Mouse (Mus musculus): ENCODE results near the gene Slc9a5. TPM values are rescaled to one million over a fixed set of nuclear protein-coding genes. Genes with fewer than 3 reads are reported as not detected.

The Slc9a5 gene
- polyA plus RNA-seq, 1 experiment from 2014 or later: 7.3 TPM

DNA sequence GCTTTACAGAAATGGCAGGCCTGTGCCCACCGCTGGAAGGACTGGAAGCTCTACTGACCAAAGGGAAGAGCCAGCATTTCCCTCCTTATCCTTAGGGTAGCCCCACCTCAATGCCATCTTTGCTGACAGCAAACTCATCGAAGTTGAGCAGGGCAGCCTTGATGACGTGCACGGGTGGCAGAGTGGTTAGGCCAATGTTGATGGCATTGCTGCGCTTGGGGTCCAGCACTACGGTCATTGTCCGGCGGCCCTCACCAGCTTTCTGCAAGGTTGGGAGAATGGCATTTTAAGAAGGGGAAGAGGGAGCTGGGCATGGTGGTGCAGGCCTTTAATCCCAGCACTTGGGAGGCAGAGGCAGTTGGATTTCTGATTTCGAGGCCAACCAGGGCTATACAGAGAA is 16.7 kb upstream of the Slc9a5 start:
- no peak overlapping the region for H3K27ac ChIP-seq
- no peak overlapping the region for H3K9ac ChIP-seq
- no peak overlapping the region for H3K4me3 ChIP-seq
- WGBS: 96% methylated on average over 9 of the region's 9 CpGs
- ATAC-seq (ENCODE audit: low FRiP score): no peak
- H3K27me3 ChIP-seq: no peaks in the 10 kb centered on the region
- no peak overlapping the region for H3K4me2 ChIP-seq
- peaks cover 70% of the 10 kb centered on the region for H3K36me3 ChIP-seq
- H3K9me3 ChIP-seq: no peaks in the 10 kb centered on the region
- peaks cover 13% of the 10 kb centered on the region for H3K4me1 ChIP-seq (replicated peaks)

DNA sequence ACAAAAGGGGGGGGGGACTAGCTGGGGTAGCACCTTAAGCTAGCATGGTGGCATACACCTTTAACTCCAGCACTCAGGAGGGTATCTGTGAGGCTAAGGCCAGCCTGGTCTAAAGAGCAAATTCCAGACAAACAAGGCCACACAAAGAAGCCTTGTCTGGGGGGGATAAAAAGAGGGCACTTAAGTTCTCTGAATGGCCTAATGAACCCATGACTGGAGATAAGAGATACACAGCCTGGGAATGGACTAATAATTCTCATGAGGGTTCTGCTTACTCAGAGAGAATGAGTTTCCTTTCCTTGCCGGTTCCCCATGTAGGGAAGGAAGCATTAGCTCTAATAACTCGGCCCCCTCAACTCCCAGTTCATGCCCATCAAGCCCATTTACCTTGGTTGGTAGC is 16.1 kb upstream of the Slc9a5 start:
- peaks cover 3% of the 10 kb centered on the region; the same call in 1 of the 2 replicates for H3K27me3 ChIP-seq
- peaks cover 70% of the 10 kb centered on the region for H3K36me3 ChIP-seq
- H3K9ac ChIP-seq: no peak overlapping the region
- H3K27ac ChIP-seq: no peak overlapping the region
- H3K4me2 ChIP-seq: no peak overlapping the region
- H3K9me3 ChIP-seq: no peaks in the 10 kb centered on the region
- WGBS: 84% methylated on average over 2 of the region's 2 CpGs
- peaks cover 7% of the 10 kb centered on the region for H3K4me1 ChIP-seq (replicated peaks)
- ATAC-seq (ENCODE audit: low FRiP score): no peak
- no peak overlapping the region for H3K4me3 ChIP-seq

DNA sequence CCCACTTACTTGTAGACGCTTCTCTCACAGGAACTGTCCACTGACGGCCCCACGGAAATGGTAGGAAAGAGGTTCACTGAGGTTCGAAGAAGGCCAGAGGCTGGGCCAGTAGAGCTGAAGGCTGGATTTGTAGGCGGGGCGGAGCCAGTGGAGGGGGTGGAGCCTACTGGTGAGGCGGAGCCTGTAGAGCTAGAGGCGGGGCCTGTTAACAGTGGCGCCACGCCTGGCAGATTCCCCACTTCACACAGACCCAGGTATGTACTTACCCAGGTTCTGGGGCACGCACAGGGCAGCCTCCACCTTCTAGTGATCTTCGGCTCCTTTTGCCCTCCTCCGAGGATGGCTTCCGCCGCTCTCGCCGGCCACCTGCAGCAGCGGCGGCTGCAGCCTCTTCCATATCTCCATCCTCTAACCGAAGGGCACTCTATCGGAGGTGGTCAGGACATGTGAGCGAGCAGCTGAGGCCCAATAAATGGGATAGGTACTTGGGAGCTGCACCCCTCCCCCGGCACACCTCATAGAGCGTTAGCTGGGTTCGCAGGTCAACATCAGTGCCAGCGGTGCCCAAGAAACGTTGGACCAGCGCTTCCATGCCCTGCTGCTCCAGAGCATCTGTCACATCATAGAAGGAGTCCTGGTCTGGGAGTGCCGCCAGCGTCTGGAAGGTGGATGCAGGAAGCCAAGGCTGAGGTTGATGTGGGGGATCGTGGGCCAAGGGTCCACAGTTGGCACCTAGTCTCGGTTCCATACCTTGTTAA is 12.1 kb upstream of the Slc9a5 start:
- Histone ChIP-seq H3K4me1 (replicated peaks) (peaks cover 6% of the 10 kb centered on the region; the same call in 1 of the 2 replicates), H3K27ac (no peak overlapping the region), H3K4me3 (0 out of 2 replicates have a peak overlapping the region, but pooled peaks have one; percentile 7), H3K9me3 (no peaks in the 10 kb centered on the region), H3K4me2 (peak overlapping the region; percentile 23), H3K27me3 (peaks cover 4% of the 10 kb centered on the region; the same call in 1 of the 2 replicates), H3K9ac (no peak overlapping the region), H3K36me3 (peaks cover 33% of the 10 kb centered on the region)
- 0 out of 2 replicates have a peak, but pooled peaks have one; percentile 1 for ATAC-seq (ENCODE audit: low FRiP score)
- 51% methylated on average over 32 of the region's 32 CpGs for WGBS

DNA sequence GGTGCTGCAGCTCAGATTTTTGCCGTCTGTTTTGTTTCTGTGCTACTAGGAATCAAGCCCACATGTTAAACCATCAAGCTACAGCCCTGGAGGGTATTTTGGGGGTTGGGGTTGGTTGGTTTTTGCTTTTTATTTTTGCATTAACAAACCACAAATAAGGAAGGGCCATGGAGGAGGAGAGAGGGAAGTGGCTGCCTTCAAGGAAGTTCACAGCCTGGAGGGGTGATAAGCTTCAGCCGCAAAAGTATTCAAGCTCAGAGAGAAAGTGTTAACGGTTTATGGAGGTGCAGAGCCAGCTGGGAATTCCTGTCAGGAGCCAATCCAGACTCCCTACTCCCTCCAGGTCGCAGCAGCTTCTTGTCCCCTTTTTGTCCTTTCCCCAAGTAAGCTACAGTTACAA is 9.7 kb upstream of the Slc9a5 start:
- no peak overlapping the region for H3K27ac ChIP-seq
- H3K36me3 ChIP-seq: peaks cover 13% of the 10 kb centered on the region
- H3K4me2 ChIP-seq: no peak overlapping the region
- H3K9ac ChIP-seq: no peak overlapping the region
- H3K4me3 ChIP-seq: no peak overlapping the region
- peaks cover 7% of the 10 kb centered on the region; the same call in 1 of the 2 replicates for H3K4me1 ChIP-seq (replicated peaks)
- peaks cover 4% of the 10 kb centered on the region; the same call in 1 of the 2 replicates for H3K27me3 ChIP-seq
- no peak for ATAC-seq (ENCODE audit: low FRiP score)
- 70% methylated on average over 4 of the region's 4 CpGs for WGBS
- no peaks in the 10 kb centered on the region for H3K9me3 ChIP-seq

DNA sequence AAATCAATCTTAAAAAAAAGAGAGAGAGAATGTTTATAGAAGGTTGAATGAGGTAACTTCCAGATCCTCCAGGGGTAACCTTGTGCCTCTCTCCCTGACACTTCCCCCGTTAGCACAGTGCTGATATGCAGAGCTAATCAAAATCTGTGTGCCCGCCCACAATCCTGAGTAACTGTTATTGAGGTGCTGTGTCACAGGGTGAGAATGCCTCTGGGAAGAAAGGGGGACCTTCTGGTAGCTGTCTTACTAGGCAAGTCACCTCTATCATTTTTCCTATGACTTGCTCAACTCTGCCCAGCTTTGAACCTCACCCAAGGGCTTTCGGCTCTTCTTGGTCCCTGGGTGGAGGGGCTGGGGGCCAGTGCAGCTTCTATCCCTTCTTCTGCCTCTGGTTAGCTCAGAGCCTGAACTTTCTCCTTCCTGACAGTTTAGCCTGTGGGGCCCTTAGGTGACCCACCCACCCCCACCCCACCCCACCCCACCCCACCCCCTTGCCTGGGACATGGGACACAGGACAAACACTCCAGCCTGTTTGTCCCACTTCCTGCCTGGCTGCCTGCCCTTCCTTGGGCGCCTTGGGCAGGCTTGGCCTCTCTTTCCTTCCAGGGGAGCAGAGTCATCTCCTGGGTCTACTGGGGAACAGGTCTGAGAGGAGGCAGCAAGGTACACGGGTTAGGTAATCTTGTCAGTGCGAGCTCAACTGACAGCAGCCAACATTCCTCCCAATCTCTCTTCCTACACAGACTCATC is 8.6 kb upstream of the Slc9a5 start:
- 86% methylated on average over 6 of the region's 6 CpGs for WGBS
- Histone ChIP-seq H3K4me2 (no peak overlapping the region), H3K4me3 (no peak overlapping the region), H3K27me3 (peaks cover 4% of the 10 kb centered on the region; the same call in 1 of the 2 replicates), H3K36me3 (peaks cover 4% of the 10 kb centered on the region), H3K27ac (no peak overlapping the region), H3K9ac (no peak overlapping the region; the same call in 1 of the 2 replicates), H3K4me1 (replicated peaks) (peaks cover 7% of the 10 kb centered on the region; the same call in 1 of the 2 replicates), H3K9me3 (no peaks in the 10 kb centered on the region)
- no peak for ATAC-seq (ENCODE audit: low FRiP score)

DNA sequence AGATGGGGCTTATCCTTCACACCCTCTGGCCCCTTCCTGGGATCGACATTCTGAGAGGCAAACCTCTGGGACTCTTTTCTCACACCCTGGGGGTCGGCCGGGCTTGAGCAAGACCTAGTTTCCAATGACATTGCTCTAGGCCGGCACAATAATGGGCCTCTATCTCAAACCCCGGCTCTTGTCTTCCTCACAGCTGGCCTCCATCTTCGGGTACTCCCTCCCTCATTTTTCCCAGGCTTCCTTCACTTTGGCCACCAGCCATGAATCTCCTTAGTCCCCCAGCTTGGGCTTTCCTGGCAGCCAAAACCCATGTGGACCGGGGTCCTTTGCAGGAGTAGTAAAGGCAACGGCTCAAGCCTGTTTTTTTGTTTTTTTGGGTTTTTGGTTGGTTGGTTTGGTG is 7.2 kb upstream of the Slc9a5 start:
- Histone ChIP-seq H3K9ac (no peak overlapping the region), H3K4me3 (no peak overlapping the region), H3K4me2 (no peak overlapping the region), H3K9me3 (no peaks in the 10 kb centered on the region), H3K36me3 (peaks cover under 1% of the 10 kb centered on the region; the same call in 1 of the 2 replicates), H3K27ac (no peak overlapping the region), H3K4me1 (replicated peaks) (peaks cover 15% of the 10 kb centered on the region; the same call in 1 of the 2 replicates), H3K27me3 (peaks cover 9% of the 10 kb centered on the region)
- 47% methylated on average over 8 of the region's 8 CpGs for WGBS
- no peak for ATAC-seq (ENCODE audit: low FRiP score)

DNA sequence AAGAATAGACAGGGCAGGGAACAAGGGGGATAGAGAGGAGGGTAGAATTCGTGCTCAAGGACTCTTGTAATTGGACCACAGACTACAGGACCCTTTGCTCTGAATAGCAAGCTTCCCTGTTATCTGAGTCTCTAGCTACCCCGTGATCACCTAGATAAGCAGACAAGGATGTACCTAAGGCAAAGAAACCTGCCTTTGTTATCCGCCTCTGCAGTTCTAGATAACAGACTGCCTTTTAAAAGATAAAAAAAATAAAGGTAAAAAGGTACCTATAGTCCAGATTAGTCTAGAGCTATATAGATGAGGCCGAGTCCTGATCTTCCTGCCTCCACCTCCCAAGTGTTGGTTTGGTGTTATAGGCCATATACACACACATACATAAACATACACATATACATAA is 5.9 kb upstream of the Slc9a5 start:
- Histone ChIP-seq H3K4me3 (no peak overlapping the region), H3K36me3 (no peaks in the 10 kb centered on the region), H3K9ac (no peak overlapping the region), H3K4me2 (no peak overlapping the region), H3K9me3 (no peaks in the 10 kb centered on the region), H3K4me1 (replicated peaks) (peaks cover 28% of the 10 kb centered on the region), H3K27me3 (peaks cover 19% of the 10 kb centered on the region), H3K27ac (no peak overlapping the region)
- 83% methylated on average over 4 of the region's 4 CpGs for WGBS
- ATAC-seq (ENCODE audit: low FRiP score): no peak

DNA sequence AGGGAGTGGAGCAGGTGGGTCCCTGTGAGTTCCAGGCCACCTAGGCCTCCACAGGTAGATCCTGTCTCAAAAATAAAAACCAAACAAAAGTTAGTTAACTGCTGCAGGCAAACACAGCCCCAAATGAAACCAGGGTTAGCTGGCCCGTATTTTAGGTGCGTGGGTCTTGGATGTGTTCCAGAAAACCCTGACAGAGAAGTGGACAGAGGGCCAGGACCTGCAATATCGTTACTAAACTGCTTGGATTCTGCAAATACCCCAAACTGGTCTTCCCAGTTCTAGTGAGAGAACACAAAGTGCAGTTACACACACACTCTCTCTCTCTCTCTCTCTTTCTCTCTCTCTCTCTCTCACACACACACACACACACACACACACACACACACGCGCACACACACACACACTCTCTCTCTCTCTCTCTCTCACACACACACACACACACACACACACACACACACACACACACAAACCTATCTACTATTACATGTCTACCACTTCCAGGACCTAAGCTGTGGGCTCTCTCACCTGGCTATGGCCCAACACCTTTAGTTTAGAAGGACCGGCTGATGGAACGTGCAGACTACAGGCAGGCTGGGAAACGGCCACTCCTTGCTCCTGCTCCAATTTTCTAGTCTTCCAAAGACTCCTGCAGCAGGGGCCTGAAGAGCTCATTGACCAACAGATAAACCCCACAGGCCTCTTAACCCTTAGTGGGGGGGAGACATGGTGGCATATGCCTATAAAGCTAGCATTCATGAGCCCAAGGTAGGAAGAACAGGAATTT is 4.7 kb upstream of the Slc9a5 start:
- H3K4me2 ChIP-seq: no peak overlapping the region
- H3K27me3 ChIP-seq: peaks cover 19% of the 10 kb centered on the region
- no peak for ATAC-seq (ENCODE audit: low FRiP score)
- peaks cover 35% of the 10 kb centered on the region for H3K4me1 ChIP-seq (replicated peaks)
- 0 out of 2 replicates have a peak overlapping the region, but pooled peaks have one; percentile 13 for H3K9ac ChIP-seq
- H3K4me3 ChIP-seq: no peak overlapping the region
- H3K27ac ChIP-seq: no peak overlapping the region
- H3K36me3 ChIP-seq: no peaks in the 10 kb centered on the region
- no peaks in the 10 kb centered on the region for H3K9me3 ChIP-seq
- 82% methylated on average over 8 of the region's 8 CpGs for WGBS

DNA sequence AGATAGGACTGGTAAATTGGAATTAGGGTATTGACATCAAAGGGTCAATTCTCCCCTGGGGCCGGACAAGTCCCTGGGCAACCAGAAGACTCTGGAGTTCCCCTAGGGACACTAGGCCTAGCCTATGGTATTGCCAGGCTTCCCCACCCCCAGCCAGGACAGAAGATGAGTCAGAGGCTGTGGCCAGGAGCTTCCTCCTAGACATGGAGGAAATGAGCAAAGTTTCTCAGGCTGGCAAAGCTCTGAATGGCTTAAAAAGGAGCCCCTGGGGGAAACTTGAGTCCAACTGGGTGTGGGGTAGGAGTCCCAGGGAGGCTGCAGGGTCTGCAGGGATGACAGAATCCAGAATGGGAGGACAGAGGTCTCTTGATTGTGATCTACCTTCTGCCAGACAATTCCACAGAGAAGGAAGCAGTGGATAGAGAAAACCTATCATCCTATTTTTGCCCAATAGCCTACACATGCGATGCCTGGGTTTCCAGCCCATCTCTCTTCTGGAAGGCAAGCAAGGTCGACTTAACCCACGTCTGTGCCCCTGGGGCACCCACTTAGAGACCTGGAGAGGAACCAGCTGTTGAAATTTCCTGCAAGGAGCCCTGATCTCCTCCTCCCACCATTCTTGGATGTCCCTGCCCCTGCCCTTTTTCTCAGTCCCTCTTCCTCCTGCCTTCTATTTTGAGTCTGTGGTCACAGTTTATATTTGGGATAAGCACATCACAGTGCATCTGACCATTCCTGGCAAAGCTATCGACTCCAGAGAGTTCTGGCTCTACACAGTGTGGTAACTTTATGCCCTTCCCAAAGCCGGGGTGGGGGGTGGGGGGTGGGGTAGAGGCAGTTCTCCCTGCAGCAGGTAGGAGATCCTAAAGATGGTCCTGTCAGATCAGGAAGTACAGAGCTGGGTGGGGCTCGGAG is 3.3 kb upstream of the Slc9a5 start:
- ATAC-seq (ENCODE audit: low FRiP score): no peak
- H3K9me3 ChIP-seq: no peaks in the 10 kb centered on the region
- H3K27me3 ChIP-seq: peaks cover 19% of the 10 kb centered on the region
- peaks cover 46% of the 10 kb centered on the region for H3K4me1 ChIP-seq (replicated peaks)
- H3K4me3 ChIP-seq: no peak overlapping the region
- no peak overlapping the region for H3K4me2 ChIP-seq
- no peaks in the 10 kb centered on the region for H3K36me3 ChIP-seq
- no peak overlapping the region for H3K9ac ChIP-seq
- WGBS: 73% methylated on average over 7 of the region's 7 CpGs
- H3K27ac ChIP-seq: no peak overlapping the region

DNA sequence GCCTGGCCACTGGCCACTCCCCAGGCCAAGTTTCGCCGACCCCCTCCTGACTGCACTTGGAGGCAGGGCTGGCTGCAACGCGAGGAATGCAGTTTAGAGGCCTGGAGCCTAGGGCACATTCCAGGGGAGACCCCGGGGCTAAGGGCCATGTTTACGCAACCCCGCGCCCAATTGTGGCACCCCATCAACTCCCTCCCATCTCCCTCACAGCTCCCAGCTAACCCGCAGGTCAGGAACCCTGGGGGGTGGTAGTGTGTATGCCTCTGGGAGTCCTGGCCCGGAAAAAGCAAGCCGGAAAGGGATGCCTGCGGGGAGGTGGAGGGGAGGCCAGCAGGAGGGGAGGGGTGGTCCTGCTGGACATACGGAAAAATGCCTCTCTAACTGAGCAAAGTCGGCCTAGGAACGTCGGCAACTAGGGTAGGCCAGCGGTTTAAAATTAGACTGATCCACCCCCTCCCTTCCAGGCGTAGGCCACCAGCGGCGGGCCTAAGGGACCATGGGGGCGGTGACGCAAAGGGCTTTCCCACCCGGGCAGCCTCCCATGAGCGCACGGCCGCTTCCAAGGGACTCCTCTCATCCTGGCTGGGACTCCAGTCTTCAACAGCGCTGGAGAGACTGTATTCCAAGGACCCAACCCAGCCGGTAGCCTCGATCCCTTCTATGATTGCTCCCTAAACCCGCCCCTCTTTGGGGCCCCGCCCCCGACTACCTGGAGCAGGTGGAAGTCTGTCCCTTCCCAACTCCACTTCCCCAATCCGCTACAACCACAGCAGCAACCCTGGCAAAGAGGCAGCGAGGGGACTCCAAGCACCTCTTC is 1.8 kb upstream of the Slc9a5 start:
- Histone ChIP-seq H3K9ac (peak overlapping the region; percentile 66), H3K4me2 (peak overlapping the region; percentile 94), H3K4me3 (peak overlapping the region; percentile 72), H3K36me3 (no peaks in the 10 kb centered on the region), H3K4me1 (replicated peaks) (peaks cover 47% of the 10 kb centered on the region), H3K27me3 (peaks cover 22% of the 10 kb centered on the region), H3K9me3 (no peaks in the 10 kb centered on the region), H3K27ac (no peak overlapping the region; the same call in 1 of the 2 replicates)
- peak; percentile 8 for ATAC-seq (ENCODE audit: low FRiP score)
- 2% methylated on average over 34 of the region's 34 CpGs for WGBS

All from hindbrain, embryonic 13.5 days (tissue).